Mouse (Mus musculus) embryonic facial prominence, embryonic 13.5 days (tissue): ENCODE data around the gene Ccnl1. TPM values are rescaled to one million over a fixed set of nuclear protein-coding genes. Genes with fewer than 3 reads are reported as not detected.

Source experiments
- ATAC-seq: fragments of 200-750 bp; cut with Nextera tagmentation; 2 replicates; pipeline ENCODE4 v1.8.0; 2017; ENCODE audit warnings: low read depth; ENCODE audit not compliant: insufficient number of reproducible peaks, insufficient read depth, low FRiP score, low TSS enrichment
- H3K27ac ChIP-seq: fragments of 300-500 bp; sonication (generic); 2 replicates; pipeline ENCODE4 v1.5.1; 2015; ENCODE audit warnings: moderate library complexity, mild to moderate bottlenecking, inconsistent platforms
- H3K27me3 ChIP-seq: fragments of 300-500 bp; sonication (generic); 2 replicates; pipeline ENCODE4 v1.6.1; 2015; ENCODE audit warnings: mild to moderate bottlenecking, inconsistent platforms
- H3K36me3 ChIP-seq: fragments of 300-500 bp; sonication (generic); 2 replicates; pipeline ENCODE4 v1.6.1; 2015; ENCODE audit warnings: mild to moderate bottlenecking, inconsistent platforms
- H3K4me1 ChIP-seq: fragments of 300-500 bp; sonication (generic); 2 replicates; pipeline ENCODE4 v1.6.1; 2015; ENCODE audit warnings: inconsistent platforms
- H3K4me2 ChIP-seq: fragments of 300-500 bp; sonication (generic); 2 replicates; pipeline ENCODE4 v1.6.1; 2015; ENCODE audit warnings: moderate library complexity, mild to moderate bottlenecking, inconsistent platforms
- H3K4me3 ChIP-seq: fragments of 300-500 bp; sonication (generic); 2 replicates; pipeline ENCODE4 v1.5.1; 2015; ENCODE audit warnings: mild to moderate bottlenecking, inconsistent platforms
- H3K9ac ChIP-seq: fragments of 300-500 bp; sonication (generic); 2 replicates; pipeline ENCODE4 v1.6.1; 2015; ENCODE audit warnings: mild to moderate bottlenecking, inconsistent platforms
- H3K9me3 ChIP-seq: fragments of 300-500 bp; sonication (generic); 2 replicates; pipeline ENCODE4 v1.6.1; 2016; ENCODE audit warnings: inconsistent platforms
- WGBS: fragments of 180-500 bp; shearing (Covaris S2); methylation state at CpG from one replicate; pipeline ENCODE4 v1.1.7; 2015; ENCODE audit warnings: mixed read lengths; 5-methylcytosine and 5-hydroxymethylcytosine counted together
- polyA plus RNA-seq: library from polyadenylated mRNA; unstranded; fragments of >200 nt; fragmentation: Nextera tagmentation; extraction: Ambion mirVana; gene quantifications from 2 replicates; pipeline ENCODE4 v1.2.1, GENCODE M21; 2015

The Ccnl1 gene
- polyA plus RNA-seq, 1 experiment from 2014 or later: 107 TPM

- ATAC-seq: no peak
Measured at GRCm38 (mm10) chr3:65930636-65931035, 27.4 kb downstream of the Ccnl1 start.

GRCm38 (mm10) chr3:65929821-65930633 lies 28.0 kb downstream of the Ccnl1 start:
- ATAC-seq: no peak; the same call in 1 of the 2 replicates
- Histone ChIP-seq H3K27me3 (no peaks in the 10 kb centered on the region), H3K4me1 (peaks cover 27% of the 10 kb centered on the region), H3K36me3 (no peaks in the 10 kb centered on the region), H3K27ac (no peak overlapping the region), H3K4me3 (peak overlapping the region; percentile 27; the same call in 1 of the 2 replicates), H3K9ac (no peak overlapping the region), H3K9me3 (no peaks in the 10 kb centered on the region), H3K4me2 (peak overlapping the region; percentile 54)
- 20% methylated on average over 20 of the region's 20 CpGs for WGBS

More at GRCm38 (mm10) chr3:65930636-65931035, 27.4 kb downstream of the Ccnl1 start:
- WGBS: 49% methylated on average over 8 of the region's 8 CpGs
- no peaks in the 10 kb centered on the region for H3K9me3 ChIP-seq
- no peak overlapping the region for H3K4me3 ChIP-seq
- peaks cover 27% of the 10 kb centered on the region for H3K4me1 ChIP-seq
- H3K36me3 ChIP-seq: no peaks in the 10 kb centered on the region
- H3K9ac ChIP-seq: no peak overlapping the region
- no peaks in the 10 kb centered on the region for H3K27me3 ChIP-seq
- H3K4me2 ChIP-seq: peak overlapping the region; percentile 18; the same call in 1 of the 2 replicates
- no peak overlapping the region for H3K27ac ChIP-seq

DNA sequence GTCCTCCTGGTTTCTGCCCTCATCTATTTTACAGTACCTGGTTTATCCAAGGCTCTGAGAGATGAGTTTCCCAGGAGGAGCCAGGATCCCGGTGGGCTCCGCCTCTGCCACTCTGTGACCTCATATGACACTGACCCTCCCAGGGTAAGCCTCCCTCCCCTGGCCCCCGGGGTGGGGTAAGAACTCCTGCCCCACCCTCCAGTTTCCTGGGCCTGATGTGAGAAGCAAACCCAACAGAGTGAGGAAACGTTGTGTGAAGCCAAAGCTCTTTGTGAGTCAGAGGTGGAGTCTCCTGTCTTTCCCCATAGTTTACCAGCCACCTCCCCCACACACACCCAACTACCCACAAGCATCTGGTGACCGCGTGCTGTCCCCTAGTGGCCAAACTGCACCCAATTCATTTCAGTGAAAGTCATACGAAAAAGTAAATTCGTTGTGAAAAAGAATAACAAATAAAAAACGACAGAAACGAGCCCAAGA lies 28.7 kb downstream of the Ccnl1 start:
- H3K9ac ChIP-seq: no peak overlapping the region
- peak overlapping the region; percentile 27 for H3K4me3 ChIP-seq
- H3K4me2 ChIP-seq: peak overlapping the region; percentile 54
- ATAC-seq: peak; percentile 45; the same call in 1 of the 2 replicates
- H3K27me3 ChIP-seq: no peaks in the 10 kb centered on the region
- no peak overlapping the region; the same call in 1 of the 2 replicates for H3K27ac ChIP-seq
- peaks cover 27% of the 10 kb centered on the region for H3K4me1 ChIP-seq
- H3K36me3 ChIP-seq: no peaks in the 10 kb centered on the region
- no peaks in the 10 kb centered on the region for H3K9me3 ChIP-seq
- 2% methylated on average over 10 of the region's 10 CpGs for WGBS

- H3K9ac ChIP-seq: no peak overlapping the region
- H3K4me1 ChIP-seq: peaks cover 27% of the 10 kb centered on the region
- H3K4me2 ChIP-seq: peak overlapping the region; percentile 54
- peak overlapping the region; percentile 33; the same call in 1 of the 2 replicates for H3K27ac ChIP-seq
- no peak for ATAC-seq
- no peaks in the 10 kb centered on the region for H3K27me3 ChIP-seq
- H3K4me3 ChIP-seq: peak overlapping the region; percentile 27; the same call in 1 of the 2 replicates
- 36% methylated on average over 4 of the region's 4 CpGs for WGBS
- H3K36me3 ChIP-seq: no peaks in the 10 kb centered on the region
- H3K9me3 ChIP-seq: no peaks in the 10 kb centered on the region
Measured at GRCm38 (mm10) chr3:65928614-65929272, 29.3 kb downstream of the Ccnl1 start.

GRCm38 (mm10) chr3:65927685-65928084 lies 30.4 kb downstream of the Ccnl1 start:
- no peaks in the 10 kb centered on the region for H3K9me3 ChIP-seq
- H3K4me1 ChIP-seq: peaks cover 27% of the 10 kb centered on the region
- peak overlapping the region; percentile 41 for H3K27ac ChIP-seq
- no peaks in the 10 kb centered on the region for H3K27me3 ChIP-seq
- 51% methylated on average over 7 of the region's 7 CpGs for WGBS
- H3K9ac ChIP-seq: no peak overlapping the region
- ATAC-seq: no peak
- H3K36me3 ChIP-seq: no peaks in the 10 kb centered on the region
- H3K4me3 ChIP-seq: no peak overlapping the region
- H3K4me2 ChIP-seq: no peak overlapping the region

DNA sequence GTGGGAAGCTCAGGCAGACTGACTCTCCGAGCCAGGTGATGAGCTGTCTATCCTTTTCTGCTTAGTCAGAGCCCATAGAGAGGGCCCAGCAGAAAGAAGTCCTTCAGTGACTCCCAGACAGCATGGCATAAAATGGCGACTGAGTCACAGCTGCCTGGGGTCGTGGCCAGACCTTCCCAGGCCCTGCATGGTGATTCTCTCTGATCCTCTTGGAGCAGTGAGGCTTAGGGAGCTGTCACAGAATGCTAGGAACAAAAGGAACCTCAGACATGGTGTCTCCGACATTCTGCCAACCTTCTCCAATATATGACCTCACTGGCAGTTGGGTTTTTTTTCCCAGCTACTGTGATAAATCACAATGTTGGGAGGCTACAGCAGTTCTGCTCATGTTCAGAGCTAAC lies 30.9 kb downstream of the Ccnl1 start:
- Histone ChIP-seq H3K27ac (peak overlapping the region; percentile 41), H3K36me3 (no peaks in the 10 kb centered on the region), H3K4me3 (no peak overlapping the region), H3K9me3 (no peaks in the 10 kb centered on the region), H3K4me2 (no peak overlapping the region), H3K4me1 (peaks cover 27% of the 10 kb centered on the region), H3K27me3 (no peaks in the 10 kb centered on the region), H3K9ac (no peak overlapping the region)
- no peak for ATAC-seq
- 85% methylated on average over 4 of the region's 4 CpGs for WGBS

GRCm38 (mm10) chr3:65926426-65926825 lies 31.6 kb downstream of the Ccnl1 start:
- H3K4me1 ChIP-seq: peaks cover 27% of the 10 kb centered on the region
- no peak overlapping the region for H3K4me2 ChIP-seq
- 0 out of 2 replicates have a peak overlapping the region, but pooled peaks have one; percentile 17 for H3K27ac ChIP-seq
- ATAC-seq: no peak
- H3K9ac ChIP-seq: no peak overlapping the region
- no peak overlapping the region for H3K4me3 ChIP-seq
- WGBS: 88% methylated on average over 5 of the region's 5 CpGs
- H3K36me3 ChIP-seq: no peaks in the 10 kb centered on the region
- no peaks in the 10 kb centered on the region for H3K27me3 ChIP-seq
- H3K9me3 ChIP-seq: no peaks in the 10 kb centered on the region

DNA sequence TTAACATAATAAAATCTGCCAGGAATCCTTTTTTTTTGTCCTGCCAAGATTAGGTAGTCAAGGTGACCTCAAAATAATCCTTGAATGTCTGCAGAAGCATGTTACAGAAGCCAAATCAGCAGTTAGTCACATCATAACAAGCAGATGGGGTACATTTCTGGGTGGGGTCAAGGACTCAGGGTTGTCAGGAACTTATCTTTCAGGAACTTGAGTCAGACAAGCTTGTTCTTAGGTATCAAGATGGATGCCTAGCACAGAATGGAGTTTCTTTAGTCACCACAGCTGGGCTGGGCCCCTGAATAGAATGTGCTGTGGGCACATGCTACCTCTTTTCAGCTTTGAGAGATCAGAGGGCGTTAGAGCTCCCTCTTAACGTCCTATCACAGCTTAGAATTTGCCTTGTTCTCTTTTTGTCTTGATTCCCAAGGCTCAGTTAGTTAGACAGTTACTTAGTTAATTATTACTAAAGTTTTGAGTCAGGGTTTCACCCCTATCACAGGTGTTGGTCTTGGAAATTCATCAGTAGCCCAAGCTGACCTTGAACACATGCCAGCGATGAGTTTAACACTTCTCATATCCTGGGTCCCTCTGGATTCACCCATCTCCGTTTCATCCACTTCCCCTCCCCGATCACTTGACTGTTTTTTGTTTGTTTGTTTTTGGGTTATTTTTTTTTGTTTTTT lies 32.9 kb downstream of the Ccnl1 start:
- no peaks in the 10 kb centered on the region for H3K36me3 ChIP-seq
- no peak overlapping the region for H3K27ac ChIP-seq
- H3K9ac ChIP-seq: no peak overlapping the region
- H3K9me3 ChIP-seq: no peaks in the 10 kb centered on the region
- no peak for ATAC-seq
- H3K4me3 ChIP-seq: no peak overlapping the region
- no peak overlapping the region for H3K4me2 ChIP-seq
- peaks cover 27% of the 10 kb centered on the region for H3K4me1 ChIP-seq
- 84% methylated on average over 5 of the region's 5 CpGs for WGBS
- H3K27me3 ChIP-seq: no peaks in the 10 kb centered on the region

DNA sequence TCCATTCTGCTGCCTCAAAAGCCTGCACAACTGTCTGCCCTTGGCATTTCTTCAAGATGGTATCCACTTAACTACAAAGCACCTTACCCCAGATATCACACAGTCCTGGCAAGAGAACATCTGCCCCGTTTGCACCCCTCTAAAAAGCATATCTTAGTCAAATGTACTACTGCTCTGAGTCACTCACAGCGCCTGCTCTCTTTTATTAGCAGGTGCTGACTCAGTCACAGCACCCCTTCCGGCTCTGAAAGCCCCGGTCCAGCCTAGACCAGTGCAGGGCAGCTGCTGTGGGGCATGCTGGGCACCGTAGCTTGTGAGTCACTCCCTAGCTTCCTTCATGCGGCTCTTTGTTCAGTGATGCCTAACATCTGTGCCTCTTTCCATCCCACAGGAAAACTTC lies 35.6 kb downstream of the Ccnl1 start:
- H3K4me1 ChIP-seq: peaks cover 5% of the 10 kb centered on the region
- no peak for ATAC-seq
- 73% methylated on average over 6 of the region's 6 CpGs for WGBS
- no peak overlapping the region for H3K4me2 ChIP-seq
- no peak overlapping the region for H3K27ac ChIP-seq
- H3K36me3 ChIP-seq: no peaks in the 10 kb centered on the region
- H3K27me3 ChIP-seq: no peaks in the 10 kb centered on the region
- H3K9ac ChIP-seq: no peak overlapping the region
- H3K9me3 ChIP-seq: no peaks in the 10 kb centered on the region
- no peak overlapping the region for H3K4me3 ChIP-seq

DNA sequence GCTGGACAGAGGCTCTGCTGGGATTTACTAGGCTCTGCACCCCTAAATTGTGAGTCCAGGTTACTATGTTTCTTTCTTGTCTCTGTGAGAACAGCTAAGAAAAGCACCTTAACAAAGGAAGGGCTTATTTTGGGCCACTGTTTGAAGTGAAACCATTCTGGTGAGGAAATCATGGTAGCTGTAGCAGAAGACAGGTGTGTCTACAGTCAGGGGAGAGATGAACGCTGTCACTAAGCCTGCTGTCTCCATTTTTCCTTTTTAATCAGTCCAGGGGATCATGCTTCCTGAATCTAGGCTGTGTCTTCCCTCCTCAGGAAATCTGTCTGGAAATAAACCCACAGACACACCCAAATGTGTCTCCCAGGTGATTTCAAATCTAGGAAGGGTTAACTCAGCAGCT lies 36.4 kb downstream of the Ccnl1 start:
- H3K27me3 ChIP-seq: no peaks in the 10 kb centered on the region
- H3K9ac ChIP-seq: no peak overlapping the region
- H3K4me1 ChIP-seq: no peaks in the 10 kb centered on the region
- no peak for ATAC-seq
- H3K27ac ChIP-seq: no peak overlapping the region
- H3K36me3 ChIP-seq: no peaks in the 10 kb centered on the region
- H3K4me3 ChIP-seq: no peak overlapping the region
- WGBS: 88% methylated on average over 1 of the region's 1 CpGs
- H3K4me2 ChIP-seq: no peak overlapping the region
- no peaks in the 10 kb centered on the region for H3K9me3 ChIP-seq

- Histone ChIP-seq H3K9ac (no peak overlapping the region), H3K27me3 (no peaks in the 10 kb centered on the region), H3K4me3 (no peak overlapping the region), H3K4me2 (no peak overlapping the region), H3K27ac (no peak overlapping the region), H3K4me1 (no peaks in the 10 kb centered on the region), H3K9me3 (no peaks in the 10 kb centered on the region), H3K36me3 (no peaks in the 10 kb centered on the region)
- ATAC-seq: no peak
- WGBS: 96% methylated on average over 2 of the region's 2 CpGs
Measured at GRCm38 (mm10) chr3:65919016-65919415, 39.0 kb downstream of the Ccnl1 start.
